Mouse (Mus musculus) left cerebral cortex, postnatal 14 days (tissue): ENCODE measurements around the gene Cobl. TPM values are rescaled to one million over a fixed set of nuclear protein-coding genes. Genes with fewer than 3 reads are reported as not detected.

Source experiments
- DNase-seq, 2 experiments: peaks; one replicate each; pipeline ENCODE4 v3.0.0; 2021 to 2022; ENCODE audit warnings: low spot score in 2 of 2, mixed read lengths in 1 of 2
- intact Hi-C: fragments of 180-260 bp; cut with DNase I; formaldehyde crosslinking; loops from one replicate; pipeline ENCODE4 v1.15.1; 2025
- total RNA-seq, 2 experiments: library from RNA; stranded (reverse); gene quantifications; 2 replicates each; pipeline ENCODE4 v1.2.3; 2021

Cobl gene
- total RNA-seq, 2 experiments from 2014 or later: 69.5 to 77.8 TPM

DNA sequence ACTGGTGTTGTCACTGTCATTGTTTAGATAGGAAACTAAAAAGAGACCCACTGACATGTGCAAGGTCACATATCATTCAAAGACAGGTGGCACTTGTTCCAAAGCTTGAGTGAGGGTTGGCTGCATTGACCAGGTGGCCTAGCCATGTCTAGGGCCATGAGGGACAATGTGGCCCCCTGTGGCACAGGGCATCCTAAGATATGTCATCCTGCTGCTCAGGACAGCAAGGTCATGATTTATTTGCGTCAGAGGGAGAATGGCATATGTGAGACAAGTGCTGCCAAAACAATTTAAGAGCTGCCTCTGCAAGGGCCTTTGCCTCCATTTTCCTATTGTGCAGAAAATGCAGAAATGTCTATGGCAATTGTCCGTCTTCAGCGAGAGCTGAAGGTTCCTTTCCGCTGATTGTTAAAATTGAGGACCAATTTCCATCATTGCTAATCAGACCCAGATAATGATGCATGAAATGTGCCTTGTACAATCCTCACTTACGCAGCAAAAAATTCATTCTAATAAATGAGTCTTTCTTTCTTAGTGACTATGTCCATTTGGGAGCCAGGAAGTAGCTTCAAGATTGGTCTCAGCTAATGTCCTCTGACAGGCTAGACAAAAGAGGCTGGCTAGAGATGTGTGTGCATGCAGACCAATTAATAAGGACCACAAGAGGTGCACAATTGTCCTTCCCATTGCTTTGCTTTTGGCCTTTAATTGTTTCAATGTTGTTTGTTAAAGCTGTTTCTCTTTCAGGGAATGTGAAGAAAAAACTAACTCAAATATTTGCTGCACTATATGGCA, 207.2 kb downstream of the Cobl start:
- DNase-seq: no peak
- intact Hi-C loops: no loop called here

DNA sequence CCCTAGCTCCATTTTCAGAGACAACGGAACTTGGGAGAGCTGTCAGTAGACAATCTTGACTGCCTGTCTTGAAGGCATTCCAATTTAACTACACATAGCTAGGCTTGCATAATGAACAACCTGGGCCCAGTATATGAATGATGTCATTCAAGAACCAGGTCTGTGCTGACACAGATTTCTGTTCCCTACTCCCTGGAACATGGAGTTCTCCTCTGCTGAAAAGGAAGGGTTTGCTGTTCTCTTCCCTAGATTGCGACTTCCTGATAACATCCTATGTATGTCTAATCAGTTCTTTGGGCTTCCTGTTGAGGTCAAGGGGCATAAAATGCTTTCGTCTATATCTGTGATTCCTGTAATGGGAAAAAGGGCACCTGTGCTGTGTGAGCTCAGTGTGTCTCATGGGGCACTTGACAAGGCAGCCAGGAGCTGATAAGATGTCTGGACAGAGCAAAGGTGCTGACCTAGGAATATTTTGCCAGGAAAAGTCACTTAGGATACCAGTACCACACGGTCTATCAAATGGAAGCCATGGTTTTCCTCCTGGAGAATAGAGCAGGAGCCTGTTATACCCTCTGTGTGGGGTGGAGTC, 219.3 kb downstream of the Cobl start:
- intact Hi-C loops: no loop called here
- no peak for DNase-seq

GRCm38 (mm10) chr11:12236341-12236740, 228.4 kb downstream of the Cobl start:
- intact Hi-C loops: no loop called here

DNA sequence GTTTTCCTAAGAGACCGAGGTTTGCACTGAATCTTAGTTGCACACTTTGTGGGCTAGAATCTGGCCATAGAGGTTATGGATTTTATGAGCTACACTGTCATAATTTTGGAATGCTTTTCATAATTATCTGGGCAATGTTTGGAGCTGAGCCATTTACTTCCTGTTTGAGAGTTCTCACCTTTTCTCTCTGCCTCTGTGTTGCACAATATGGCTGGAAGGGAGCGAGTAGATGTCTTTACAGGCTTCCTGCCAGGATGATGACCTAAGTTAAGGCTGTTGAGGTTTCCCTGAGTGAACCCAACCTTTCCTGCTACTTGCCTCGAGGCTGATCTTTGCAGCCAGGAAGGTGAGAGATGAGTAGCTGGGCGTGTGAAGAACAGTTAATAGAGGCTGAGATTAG, 229.9 kb downstream of the Cobl start:
- DNase-seq: no peak
- intact Hi-C loops: no loop called here

More at GRCm38 (mm10) chr11:12236341-12236740, 228.4 kb downstream of the Cobl start:
- no peak for DNase-seq

- DNase-seq: no peak
- intact Hi-C loops: no loop called here
Observed at GRCm38 (mm10) chr11:12234126-12234525, 230.6 kb downstream of the Cobl start.

DNA sequence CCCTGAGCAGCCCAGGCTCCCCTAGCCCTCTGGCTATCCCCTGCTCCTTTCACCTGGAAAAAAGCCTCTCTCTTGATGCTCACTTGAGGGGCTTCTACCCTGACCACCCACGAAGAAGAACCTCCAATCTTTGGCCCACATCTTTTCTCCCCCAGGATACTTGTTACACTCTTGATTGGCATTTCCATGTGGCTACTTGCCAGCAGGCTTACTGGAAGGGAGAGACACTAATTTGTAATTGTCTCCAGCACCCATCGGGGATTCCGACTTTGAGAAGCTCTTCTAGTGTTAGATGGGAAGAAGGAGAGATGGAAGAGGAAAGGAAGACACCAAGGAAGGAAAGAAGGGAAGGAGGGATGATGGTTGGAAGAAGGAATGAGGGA, 232.0 kb downstream of the Cobl start:
- intact Hi-C loops: no loop called here
- DNase-seq: peak in 1 of 2 experiments; percentile 9

DNA sequence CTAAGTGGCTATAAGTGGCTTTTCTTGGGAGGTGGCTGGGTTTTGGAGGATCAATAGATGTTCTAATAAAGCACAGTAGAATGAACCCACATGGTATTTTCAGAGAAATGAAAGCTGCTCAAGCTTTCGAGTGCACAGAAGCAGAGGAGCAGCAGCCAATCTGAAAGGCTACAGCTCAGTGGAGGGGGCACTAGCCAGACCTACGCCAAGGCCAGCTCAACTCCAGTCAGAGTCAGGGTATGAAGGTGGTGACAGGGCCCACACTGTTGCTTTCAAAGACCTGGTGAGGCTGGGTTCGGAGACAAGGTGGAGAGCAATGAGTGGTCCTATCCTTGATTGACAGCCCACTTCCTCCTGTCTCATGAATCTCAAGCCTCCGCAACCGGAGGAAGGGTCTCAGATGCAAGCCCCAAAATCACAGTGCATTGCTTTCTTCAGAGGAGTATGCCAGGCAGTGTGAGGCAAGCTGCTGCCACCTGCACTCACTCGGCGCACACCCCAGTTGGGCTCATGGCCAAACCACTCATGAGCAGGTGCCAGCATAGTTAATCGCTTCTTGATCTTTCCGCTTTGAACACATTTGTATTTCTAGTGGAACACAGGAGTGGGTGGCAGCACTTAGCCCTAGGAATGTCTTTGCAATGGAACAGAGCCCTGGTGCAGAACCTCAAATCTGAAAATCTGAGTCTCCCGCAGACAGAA, 232.6 kb downstream of the Cobl start:
- peak; percentile 65 to 78 for DNase-seq
- intact Hi-C loops: no loop called here

- intact Hi-C loops: no loop called here
- DNase-seq: peak; percentile 71 to 72
Observed at GRCm38 (mm10) chr11:12231481-12232035, 233.2 kb downstream of the Cobl start.

DNA sequence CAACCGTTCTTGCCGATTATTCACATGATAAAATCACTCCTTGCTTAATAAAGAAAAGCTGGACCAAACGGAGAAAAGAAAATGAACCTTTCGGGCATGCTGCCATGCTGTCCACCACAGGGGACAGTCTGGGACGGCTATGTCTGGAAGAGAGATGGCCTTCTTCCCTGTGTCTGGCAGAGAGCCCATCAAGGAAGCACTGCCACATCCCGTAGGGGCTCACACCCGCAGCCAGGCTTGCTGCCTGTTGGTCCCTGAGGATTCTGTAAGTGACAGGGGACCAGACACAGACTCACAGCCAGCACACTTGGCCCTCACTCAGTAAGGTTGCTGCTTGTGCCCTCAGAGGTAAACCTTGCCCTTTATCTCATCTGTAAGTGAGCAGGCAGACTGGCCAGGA, 235.3 kb downstream of the Cobl start:
- intact Hi-C loops: no loop called here
- DNase-seq: no peak

DNA sequence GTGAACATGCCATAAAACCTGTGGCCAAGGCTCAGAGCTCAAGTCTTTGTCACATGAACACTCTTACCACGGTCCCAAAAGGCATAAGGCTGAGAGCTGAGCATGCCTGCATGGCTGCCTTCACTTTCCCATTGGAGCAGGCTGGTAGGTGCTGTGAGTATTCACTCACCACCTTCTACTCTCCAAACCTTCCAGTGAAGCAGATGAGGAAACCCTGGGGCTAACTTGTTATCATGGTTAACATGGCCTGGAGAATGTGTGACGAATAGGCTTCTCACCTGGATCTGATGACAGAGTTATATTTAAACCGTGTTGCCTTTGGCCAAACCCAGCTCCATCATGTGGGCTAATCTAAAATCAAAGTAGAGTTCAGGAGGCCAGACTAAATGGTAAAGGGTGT, 237.4 kb downstream of the Cobl start:
- intact Hi-C loops: no loop called here

DNA sequence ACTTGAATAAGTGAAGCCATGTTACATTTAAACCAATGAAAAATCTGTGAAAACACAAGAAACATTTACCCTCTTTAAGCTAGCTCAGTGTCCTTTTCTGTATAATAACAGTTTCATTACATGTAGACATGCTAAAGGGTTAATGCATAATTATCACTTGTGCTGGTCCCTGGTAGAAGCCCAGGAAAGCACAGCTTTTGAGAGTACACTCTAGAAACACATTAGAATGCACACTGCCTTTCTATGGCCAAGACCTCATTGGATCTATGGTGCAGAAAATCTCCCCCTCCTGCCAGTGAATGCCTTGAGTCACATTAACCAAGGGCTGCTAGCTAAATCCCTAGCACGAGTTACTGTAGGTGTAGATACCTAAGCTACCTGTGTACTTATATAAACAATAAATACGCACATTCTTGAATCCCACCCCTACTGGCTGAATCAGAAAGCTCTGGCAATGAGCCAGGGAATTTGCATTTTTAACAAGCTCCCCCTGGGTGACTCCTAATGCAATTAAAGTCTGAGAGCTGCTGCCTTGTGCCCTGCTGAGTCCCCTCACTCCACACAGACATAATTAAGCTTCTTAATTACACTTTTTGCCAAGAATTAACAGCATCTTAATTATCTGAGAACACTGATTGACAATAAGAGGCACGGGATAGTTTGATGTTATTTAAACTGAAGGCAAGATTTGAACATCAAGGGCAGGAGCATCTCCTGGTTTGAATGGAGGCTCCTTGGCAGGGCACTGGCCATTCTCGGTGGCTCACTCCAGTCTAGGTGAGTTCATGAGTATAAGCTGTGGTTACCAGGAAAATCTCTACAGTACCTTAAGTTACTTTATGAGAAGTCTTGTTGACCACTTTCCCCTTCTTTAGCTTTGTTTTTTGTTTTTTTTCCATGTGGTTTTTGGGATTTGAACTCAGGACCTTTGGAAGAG, 244.9 kb downstream of the Cobl start:
- intact Hi-C loops: no loop called here
- no peak for DNase-seq

More for the DNA sequence above, 237.4 kb downstream of the Cobl start:
- DNase-seq: no peak

GRCm38 (mm10) chr11:12216897-12217296, 247.9 kb downstream of the Cobl start:
- intact Hi-C loops: no loop called here
- no peak for DNase-seq

DNA sequence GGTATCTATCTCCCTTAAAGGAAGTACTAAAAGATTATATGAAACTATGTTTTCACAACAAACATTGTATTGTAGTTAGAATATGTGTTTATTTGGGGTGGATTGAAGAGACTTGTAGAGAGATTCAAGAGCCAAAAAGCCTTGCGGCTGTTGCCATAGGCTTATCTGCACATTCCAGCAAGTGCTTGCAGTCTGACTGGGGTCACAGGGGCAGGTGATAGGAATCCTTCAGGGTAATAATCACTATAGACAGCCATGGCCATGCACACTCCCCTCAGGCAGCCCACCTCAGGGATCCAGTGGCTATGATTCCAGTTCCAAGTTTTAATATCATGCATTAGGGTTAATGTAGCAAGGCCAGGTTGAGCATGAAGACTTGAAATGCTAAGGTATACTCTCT, 249.2 kb downstream of the Cobl start:
- DNase-seq: no peak
- intact Hi-C loops: no loop called here

- intact Hi-C loops: no loop called here
- DNase-seq: no peak
Observed at GRCm38 (mm10) chr11:12208574-12208973, 256.2 kb downstream of the Cobl start.

DNA sequence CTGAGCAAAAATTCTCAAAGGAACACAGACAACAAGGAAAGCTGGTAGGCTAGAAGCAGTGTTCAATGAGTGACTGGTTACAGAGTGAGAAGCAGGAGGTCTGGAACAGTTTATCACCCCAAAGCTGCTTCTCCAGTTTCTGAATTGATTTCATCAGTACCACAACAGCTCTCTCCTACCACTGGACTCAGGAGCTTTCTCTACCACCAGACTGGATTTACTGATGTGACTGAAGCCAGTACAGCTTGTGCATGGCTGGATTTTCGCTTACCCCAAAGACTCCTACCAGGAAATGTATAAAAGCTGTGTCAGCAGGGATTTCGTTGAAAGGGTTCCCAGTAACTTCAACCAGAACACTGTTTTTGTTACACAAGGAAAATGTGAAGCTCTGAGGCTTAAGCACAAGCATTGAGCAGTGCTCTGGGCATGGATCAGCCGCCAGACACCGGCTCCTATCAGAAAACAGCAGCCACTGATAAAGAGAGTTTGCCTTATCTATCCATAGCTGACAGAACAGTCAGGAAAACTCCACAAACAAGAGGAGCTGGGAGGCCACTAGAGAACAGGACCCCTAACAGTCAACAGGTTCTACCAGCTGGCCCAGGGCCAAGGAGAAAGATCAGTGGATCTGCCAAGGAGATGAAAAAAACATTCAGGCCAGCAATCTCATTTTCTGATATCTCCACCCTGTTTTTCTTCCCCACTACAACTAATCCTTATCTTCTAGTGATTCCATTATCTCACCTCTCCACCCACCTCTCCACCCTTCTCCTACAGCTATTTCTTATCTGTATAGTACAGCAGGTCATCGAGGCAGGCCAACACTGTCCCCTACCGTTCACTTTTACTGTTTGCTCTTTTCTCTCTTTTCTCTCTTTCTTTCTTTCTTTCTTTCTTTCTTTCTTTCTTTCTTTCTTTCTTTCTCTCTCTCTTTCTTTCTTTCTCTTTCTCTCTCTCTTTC, 259.3 kb downstream of the Cobl start:
- intact Hi-C loops: no loop called here
- DNase-seq: no peak

- intact Hi-C loops: no loop called here
- DNase-seq: no peak
Observed at GRCm38 (mm10) chr11:12199441-12199840, 265.3 kb downstream of the Cobl start.

- intact Hi-C loops: no loop called here
- no peak for DNase-seq
Observed at GRCm38 (mm10) chr11:12198700-12199349, 265.9 kb downstream of the Cobl start.

GRCm38 (mm10) chr11:12198017-12198416, 266.7 kb downstream of the Cobl start:
- intact Hi-C loops: no loop called here

More at GRCm38 (mm10) chr11:12198017-12198416, 266.7 kb downstream of the Cobl start:
- DNase-seq: no peak
